16 mouse cellular contexts compared by ENCODE assay signal in the genomic region with DNA sequence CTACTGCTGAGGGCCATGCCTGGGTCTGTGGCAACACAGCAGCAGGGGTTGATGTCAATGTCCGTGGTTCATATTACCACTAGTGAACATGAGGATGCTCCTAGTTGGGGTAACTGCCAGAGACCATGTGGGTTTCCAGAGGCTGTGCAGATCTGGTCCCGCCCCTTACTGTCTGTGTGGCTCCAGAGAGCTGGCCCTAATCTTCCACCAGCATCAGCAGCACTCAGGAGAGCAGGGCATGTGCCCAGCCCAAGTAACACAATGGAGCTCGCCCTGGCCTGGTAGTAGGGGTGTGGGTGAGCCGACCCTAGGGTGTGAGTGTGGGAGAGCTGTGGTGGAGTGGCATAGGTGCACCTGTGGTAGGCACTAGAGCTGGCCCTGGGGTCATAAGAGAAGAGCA. TPM values are rescaled to one million over a fixed set of nuclear protein-coding genes. Genes with fewer than 3 reads are reported as not detected.
A peak's percentile ranks its signal among the peaks of the same experiment; 100 is the strongest.
DNase-seq lines count a peak whose midpoint lies in the region; ATAC-seq and TF ChIP-seq lines count a peak whose summit lies in the region.
"Had no signal": no experiment of that assay in that cellular context is flagged by ENCODE, and none has a peak within 500 bp of the region (broad histone marks: within the 10 kb centered on the region; RNA-seq: fewer than 3 reads in every experiment).

No protein-coding gene starts in this region.

- no peak for TF ChIP-seq EP300 in heart, adult 2 months (IDR thresholded peaks at IDR 0.05; ENCODE audit: insufficient read depth, low read depth, low read length)

- H3K4me2 ChIP-seq in lung, embryonic 16.5 days (ENCODE audit: low read depth, low read length): no peak overlapping the region
- H3K4me2 ChIP-seq: forebrain, embryonic 13.5 days; hindbrain, embryonic 12.5 days; limb, embryonic 12.5 days had no signal

- H3K4me1 ChIP-seq in heart, embryonic 10.5 days: peaks cover 14% of the 10 kb centered on the region; the same call in 1 of the 2 replicates
- no peaks in the 10 kb centered on the region for H3K4me1 ChIP-seq in heart, adult 2 months (ENCODE audit: control insufficient read depth, insufficient read depth, low read length)
- no peaks in the 10 kb centered on the region for H3K4me1 ChIP-seq in lung, embryonic 16.5 days (replicated peaks; ENCODE audit: control insufficient read depth, insufficient read depth, low read length)
- H3K4me1 ChIP-seq: forebrain, embryonic 13.5 days; hindbrain, embryonic 12.5 days; limb, embryonic 12.5 days had no signal

- H3K9ac ChIP-seq in heart, adult 2 months (ENCODE audit: low read depth, low read length): no peak overlapping the region
- H3K9ac ChIP-seq in lung, embryonic 16.5 days (ENCODE audit: low read length): no peak overlapping the region
- H3K9ac ChIP-seq: forebrain, embryonic 13.5 days; hindbrain, embryonic 12.5 days; limb, embryonic 12.5 days had no signal

- H3K27me3 ChIP-seq in heart, embryonic 10.5 days (ENCODE audit: insufficient read depth, poor library complexity, severe bottlenecking): 0 out of 2 replicates have a peak, but pooled peaks cover 4% of the 10 kb centered on the region
- no peaks in the 10 kb centered on the region for H3K27me3 ChIP-seq in heart, adult 2 months (ENCODE audit: control insufficient read depth, insufficient read depth, low read length)
- no peaks in the 10 kb centered on the region for H3K27me3 ChIP-seq in lung, embryonic 16.5 days (ENCODE audit: control insufficient read depth, insufficient read depth, low read depth, low read length)
- H3K27me3 ChIP-seq: forebrain, embryonic 13.5 days; hindbrain, embryonic 12.5 days; limb, embryonic 12.5 days had no signal

- no peak overlapping the region for H3K4me3 ChIP-seq in heart, embryonic 10.5 days
- H3K4me3 ChIP-seq in heart, adult 2 months: no peak overlapping the region
- no peak overlapping the region for H3K4me3 ChIP-seq in lung, embryonic 16.5 days (ENCODE audit: low read length)
- H3K4me3 ChIP-seq: forebrain, embryonic 13.5 days; hindbrain, embryonic 12.5 days; limb, embryonic 12.5 days; megakaryocyte, embryonic 14.5 days had no signal

- TF ChIP-seq POLR2A in heart, adult 2 months (IDR thresholded peaks at IDR 0.05; ENCODE audit: insufficient read depth, low read depth, low read length): no peak

- H3K27ac ChIP-seq in heart, embryonic 10.5 days: peak overlapping the region; percentile 72
- H3K27ac ChIP-seq in heart, adult 2 months: no peak overlapping the region
- no peak overlapping the region for H3K27ac ChIP-seq in lung, embryonic 16.5 days (ENCODE audit: low read length)
- H3K27ac ChIP-seq: forebrain, embryonic 13.5 days; hindbrain, embryonic 12.5 days; limb, embryonic 12.5 days had no signal

- no peak for TF ChIP-seq CTCF in heart, adult 2 months (IDR thresholded peaks at IDR 0.05)

- no peaks in the 10 kb centered on the region for H3K9me3 ChIP-seq in heart, embryonic 10.5 days
- H3K9me3 ChIP-seq in lung, embryonic 16.5 days (ENCODE audit: control insufficient read depth, low read length): no peaks in the 10 kb centered on the region
- H3K9me3 ChIP-seq: forebrain, embryonic 13.5 days; hindbrain, embryonic 12.5 days; limb, embryonic 12.5 days; megakaryocyte, embryonic 14.5 days had no signal

- DNase-seq in heart, embryonic 10.5 days (ENCODE audit: low spot score): peak; percentile 79
- no peak for DNase-seq in heart, adult 2 months
- no peak for DNase-seq in lung, postnatal 10 days
- no peak for DNase-seq in layer of hippocampus, postnatal 10 days (ENCODE audit: low spot score in 2 of 2)
- no peak for DNase-seq in cerebellum, adult 8-10 months
- DNase-seq: embryo, embryonic 11 days; kidney, adult 2 months; layer of hippocampus, adult 9-11 months had no signal

- H3K36me3 ChIP-seq in heart, embryonic 10.5 days: no peaks in the 10 kb centered on the region
- no peaks in the 10 kb centered on the region for H3K36me3 ChIP-seq in heart, adult 2 months (ENCODE audit: control insufficient read depth, insufficient read depth, low read length)
- H3K36me3 ChIP-seq in lung, embryonic 16.5 days (ENCODE audit: control insufficient read depth, insufficient read depth, low read length): no peaks in the 10 kb centered on the region
- H3K36me3 ChIP-seq: hindbrain, embryonic 12.5 days; limb, embryonic 12.5 days had no signal

- WGBS in heart, embryonic 10.5 days: 78% methylated on average over 4 of the region's 4 CpGs
- WGBS in heart, adult 2 months: 88% methylated on average over 4 of the region's 4 CpGs
- WGBS in lung, embryonic 16.5 days: 77% methylated on average over 4 of the region's 4 CpGs

- ATAC-seq in lung, embryonic 16.5 days (ENCODE audit: low read depth): 0 out of 2 replicates have a peak, but pooled peaks have one; percentile 28
- peak; percentile 17; a peak in 1 of 4 replicates for ATAC-seq in hematopoietic stem cell, adult 5-6 weeks (replicated peaks in 1 of 2; ENCODE audit: insufficient read depth in 1 of 2, low FRiP score in 2 of 2, low TSS enrichment in 1 of 2, low read depth in 1 of 2, poor library complexity in 2 of 2, severe bottlenecking in 2 of 2)
- ATAC-seq in megakaryocyte-erythroid progenitor cell, adult 5-6 weeks (replicated peaks; ENCODE audit: low FRiP score, low TSS enrichment, poor library complexity, severe bottlenecking): peak; percentile 92
- ATAC-seq: forebrain, embryonic 13.5 days had no signal

- intact Hi-C loops in heart, adult 2 months (cut with DNase I): no loop called here

- H3K79me2 ChIP-seq in heart, adult 2 months (replicated peaks; ENCODE audit: control insufficient read depth, insufficient read depth, low read length): no peaks in the 10 kb centered on the region

RNA-seq across cellular contexts. Expression of a gene that starts 59.3 kb away (rescaled TPM):
- 0.18 and 0.38 TPM in 2 replicates for polyA plus RNA-seq in heart, embryonic 10.5 days (2016; fragmentation: Nextera tagmentation; extraction: Ambion mirVana)
- 10 to 100 TPM; 10.1 to 18.1 TPM for total RNA-seq in heart, adult 2 months (2021)
- polyA plus RNA-seq in heart, adult 2 months (2012; rRNA removed): 11.2 and 14.6 TPM in 2 replicates
- polyA plus RNA-seq in lung, embryonic 16.5 days (2015; fragmentation: Nextera tagmentation; extraction: Ambion mirVana): 0.15 and 0.31 TPM in 2 replicates
- total RNA-seq in hematopoietic stem cell, adult 5-6 weeks (2017): not detected in 2 replicates
- total RNA-seq in megakaryocyte-erythroid progenitor cell, adult 5-6 weeks (2014; fragmentation: Nextera tagmentation): not detected in 2 replicates
- not detected in 2 replicates for total RNA-seq in megakaryocyte-erythroid progenitor cell, adult 5-6 weeks (2017)
- total RNA-seq in layer of hippocampus, postnatal 10 days (2021): 1 to 10 TPM; 1.7 to 2.2 TPM
- total RNA-seq: ES-E14 had no signal
- polyA plus RNA-seq: limb, embryonic 12.5 days had no signal

Comparison
In these comparisons a context has a peak if more than half of its experiments do, and no peak if none do; other contexts are left out.
1. ATAC-seq: peak in every context shown above with its lines; median percentile 92 in megakaryocyte-erythroid progenitor cell, adult 5-6 weeks; 28 in lung, embryonic 16.5 days; 17 in hematopoietic stem cell, adult 5-6 weeks.